Mouse (Mus musculus) heart, embryonic 13.5 days (tissue): ENCODE data around the gene Casr. TPM values are rescaled to one million over a fixed set of nuclear protein-coding genes. Genes with fewer than 3 reads are reported as not detected.

Experiments
- ATAC-seq: fragments of 200-750 bp; cut with Nextera tagmentation; 2 replicates; pipeline ENCODE4 v1.8.0; 2017; ENCODE audit warnings: moderate TSS enrichment; ENCODE audit not compliant: insufficient number of reproducible peaks, low FRiP score, low TSS enrichment; ENCODE audit errors: extremely low read depth
- H3K27ac ChIP-seq: fragments of 300-500 bp; sonication (generic); replicated peaks from 2 replicates; pipeline ENCODE4 v1.5.1; 2015; ENCODE audit warnings: moderate library complexity, mild to moderate bottlenecking, inconsistent platforms
- H3K27me3 ChIP-seq: fragments of 300-500 bp; sonication (generic); replicated peaks from 2 replicates; pipeline ENCODE4 v1.6.1; 2015; ENCODE audit warnings: mild to moderate bottlenecking, inconsistent platforms
- H3K36me3 ChIP-seq: fragments of 300-500 bp; sonication (generic); 2 replicates; pipeline ENCODE4 v1.6.1; 2015; ENCODE audit warnings: mild to moderate bottlenecking, inconsistent platforms
- H3K4me1 ChIP-seq: fragments of 300-500 bp; sonication (generic); 2 replicates; pipeline ENCODE4 v1.6.1; 2015; ENCODE audit warnings: inconsistent platforms
- H3K4me2 ChIP-seq: fragments of 300-500 bp; sonication (generic); 2 replicates; pipeline ENCODE4 v1.6.1; 2015; ENCODE audit warnings: inconsistent platforms, mild to moderate bottlenecking, moderate library complexity
- H3K4me3 ChIP-seq: fragments of 300-500 bp; sonication (generic); 2 replicates; pipeline ENCODE4 v1.5.1; 2015; ENCODE audit warnings: moderate library complexity, mild to moderate bottlenecking, inconsistent platforms
- H3K9ac ChIP-seq: fragments of 300-500 bp; sonication (generic); 2 replicates; pipeline ENCODE4 v1.6.1; 2015; ENCODE audit warnings: inconsistent platforms, mild to moderate bottlenecking, moderate library complexity
- H3K9me3 ChIP-seq: fragments of 300-500 bp; sonication (generic); 2 replicates; pipeline ENCODE4 v1.6.1; 2016; ENCODE audit warnings: inconsistent platforms
- WGBS: fragments of 180-500 bp; shearing (Covaris S2); methylation state at CpG from one replicate; pipeline ENCODE4 v1.1.7; 2015; ENCODE audit warnings: mixed read lengths; 5-methylcytosine and 5-hydroxymethylcytosine counted together
- polyA plus RNA-seq: library from polyadenylated mRNA; unstranded; fragments of >200 nt; fragmentation: Nextera tagmentation; extraction: Ambion mirVana; gene quantifications from 2 replicates; pipeline ENCODE4 v1.2.1, GENCODE M21; 2015

The Casr gene
- polyA plus RNA-seq, 1 experiment from 2014 or later = 0.07 TPM

DNA sequence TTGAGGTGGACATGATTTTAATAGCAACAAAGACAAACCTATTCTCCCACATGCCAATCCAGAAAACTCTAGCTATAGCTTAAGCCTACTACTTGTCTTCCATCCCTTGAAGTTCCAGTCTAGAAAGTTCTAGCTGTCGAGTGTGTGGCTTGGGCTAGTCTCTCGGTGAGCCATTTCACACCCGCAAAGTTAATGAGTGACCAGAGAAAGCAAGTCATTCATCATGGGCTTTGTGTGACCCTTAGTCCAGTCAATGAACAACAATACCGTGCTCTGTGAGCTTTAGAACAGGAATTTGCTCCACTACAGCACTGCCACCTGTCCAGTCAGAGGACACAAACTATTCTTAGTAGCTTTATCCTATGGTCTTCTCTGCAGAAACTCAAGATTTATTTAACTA is 16.6 kb downstream of the Casr start:
- Histone ChIP-seq H3K4me1 (no peaks in the 10 kb centered on the region), H3K27me3 (no peaks in the 10 kb centered on the region), H3K9ac (no peak overlapping the region), H3K4me3 (no peak overlapping the region), H3K9me3 (no peaks in the 10 kb centered on the region), H3K4me2 (no peak overlapping the region), H3K27ac (no peak overlapping the region), H3K36me3 (no peaks in the 10 kb centered on the region)
- 71% methylated on average over 4 of the region's 4 CpGs for WGBS
- ATAC-seq = no peak

DNA sequence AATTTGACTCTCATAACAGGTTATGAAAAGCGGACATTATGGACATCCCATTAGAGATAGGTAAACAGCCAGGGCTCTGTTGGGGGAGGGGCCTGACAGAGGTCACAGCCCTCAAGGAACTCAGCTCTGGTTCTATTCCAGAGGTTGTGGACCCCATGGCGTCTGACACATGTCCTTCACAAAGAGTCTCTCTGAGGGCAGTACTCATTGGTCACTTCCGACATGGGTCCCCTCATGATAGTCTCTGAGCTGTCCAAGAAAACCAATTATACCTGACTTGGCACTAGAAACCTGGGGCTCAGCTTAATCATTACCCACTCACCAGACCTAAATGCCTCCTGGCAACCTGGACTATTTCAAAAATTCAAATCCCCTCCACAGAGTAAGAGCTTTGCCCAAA is 18.9 kb downstream of the Casr start:
- Histone ChIP-seq H3K4me3 (no peak overlapping the region), H3K27ac (no peak overlapping the region), H3K36me3 (no peaks in the 10 kb centered on the region), H3K9ac (no peak overlapping the region), H3K4me2 (no peak overlapping the region), H3K9me3 (no peaks in the 10 kb centered on the region), H3K27me3 (no peaks in the 10 kb centered on the region), H3K4me1 (no peaks in the 10 kb centered on the region)
- no peak for ATAC-seq
- WGBS = 79% methylated on average over 3 of the region's 3 CpGs

DNA sequence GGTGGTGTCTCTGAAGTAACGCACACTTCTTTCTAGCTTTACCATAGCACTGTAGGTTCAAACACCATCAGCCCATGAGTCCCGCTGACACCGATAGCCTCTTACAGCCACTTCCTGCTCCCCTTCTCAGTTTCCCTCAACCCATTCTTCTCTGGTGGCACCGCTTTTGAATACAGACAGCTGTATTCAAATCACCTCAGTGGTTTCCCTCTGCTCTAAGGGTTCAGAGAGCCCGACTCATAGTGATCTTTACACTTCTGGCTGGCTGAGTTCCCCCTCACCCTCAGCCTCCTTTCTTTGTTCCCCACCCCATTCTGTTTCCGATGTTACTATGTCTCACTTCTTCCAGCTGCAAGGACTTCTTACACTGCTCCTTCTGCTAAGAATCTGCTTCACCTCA is 21.1 kb downstream of the Casr start:
- Histone ChIP-seq H3K9ac (no peak overlapping the region), H3K27me3 (no peaks in the 10 kb centered on the region), H3K36me3 (no peaks in the 10 kb centered on the region), H3K4me1 (no peaks in the 10 kb centered on the region), H3K4me3 (no peak overlapping the region), H3K27ac (no peak overlapping the region), H3K4me2 (no peak overlapping the region), H3K9me3 (no peaks in the 10 kb centered on the region)
- no peak for ATAC-seq
- 59% methylated on average over 6 of the region's 6 CpGs for WGBS

DNA sequence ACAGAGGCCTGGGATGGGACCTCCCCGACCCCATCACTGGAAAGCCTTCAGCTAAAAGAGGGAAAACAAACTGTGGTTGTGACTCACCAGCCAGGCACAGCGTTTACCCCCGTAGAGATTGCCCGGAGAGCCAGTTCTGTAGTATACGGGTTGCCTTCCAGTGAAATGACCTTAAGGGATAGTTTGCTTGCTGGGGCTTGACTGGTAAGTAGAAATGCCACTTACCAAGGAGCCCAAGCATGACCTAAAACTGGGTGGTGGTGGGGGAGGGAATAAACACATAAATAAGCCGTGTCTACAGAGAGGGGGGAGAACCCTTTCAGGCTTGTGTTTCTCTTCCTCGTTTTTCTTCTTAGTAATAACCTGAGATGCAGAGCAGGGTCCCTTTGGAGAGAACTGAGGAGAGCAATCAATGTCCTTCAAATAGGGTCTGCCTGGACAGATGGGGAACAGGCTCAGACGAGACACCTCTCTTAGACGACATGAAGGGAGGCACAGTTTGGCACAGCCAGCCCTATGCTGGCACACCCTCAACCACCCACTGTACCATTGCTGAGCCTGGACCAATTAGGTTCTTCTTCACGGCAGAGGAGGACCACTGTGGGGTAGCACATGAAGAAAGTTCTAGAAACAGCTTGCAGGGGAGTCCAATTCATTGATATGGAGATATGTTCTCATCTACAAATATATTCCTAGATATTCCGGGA is 28.8 kb downstream of the Casr start:
- no peak overlapping the region for H3K9ac ChIP-seq
- H3K27me3 ChIP-seq = no peaks in the 10 kb centered on the region
- 54% methylated on average over 11 of the region's 11 CpGs for WGBS
- no peak for ATAC-seq
- H3K4me3 ChIP-seq = no peak overlapping the region
- H3K36me3 ChIP-seq = no peaks in the 10 kb centered on the region
- no peak overlapping the region for H3K27ac ChIP-seq
- no peaks in the 10 kb centered on the region for H3K9me3 ChIP-seq
- H3K4me2 ChIP-seq = no peak overlapping the region
- H3K4me1 ChIP-seq = peaks cover 19% of the 10 kb centered on the region

DNA sequence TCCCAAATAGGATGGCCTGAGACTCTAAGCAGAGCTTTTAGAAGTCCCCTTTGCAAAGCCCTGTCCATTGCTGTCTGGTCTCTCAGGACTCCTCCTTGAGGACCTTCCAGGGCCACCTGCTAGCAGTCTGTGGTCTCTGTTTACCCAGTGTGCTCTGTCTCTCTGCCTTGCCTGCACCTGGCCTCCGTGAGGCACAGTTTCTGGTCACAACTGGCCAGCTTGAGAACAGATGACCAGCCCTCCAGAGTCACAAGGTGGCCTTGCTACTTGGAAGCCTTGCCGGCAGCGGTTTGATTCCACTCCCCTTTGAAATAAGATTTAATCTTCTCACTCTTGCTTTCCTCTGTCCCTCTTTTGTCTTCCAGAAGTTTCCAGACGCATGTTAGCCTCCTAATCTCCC is 29.9 kb downstream of the Casr start:
- no peaks in the 10 kb centered on the region for H3K36me3 ChIP-seq
- H3K27me3 ChIP-seq = no peaks in the 10 kb centered on the region
- no peak for ATAC-seq
- no peaks in the 10 kb centered on the region for H3K9me3 ChIP-seq
- peaks cover 19% of the 10 kb centered on the region for H3K4me1 ChIP-seq
- no peak overlapping the region for H3K4me2 ChIP-seq
- 51% methylated on average over 4 of the region's 4 CpGs for WGBS
- H3K4me3 ChIP-seq = no peak overlapping the region
- H3K27ac ChIP-seq = no peak overlapping the region
- H3K9ac ChIP-seq = no peak overlapping the region

DNA sequence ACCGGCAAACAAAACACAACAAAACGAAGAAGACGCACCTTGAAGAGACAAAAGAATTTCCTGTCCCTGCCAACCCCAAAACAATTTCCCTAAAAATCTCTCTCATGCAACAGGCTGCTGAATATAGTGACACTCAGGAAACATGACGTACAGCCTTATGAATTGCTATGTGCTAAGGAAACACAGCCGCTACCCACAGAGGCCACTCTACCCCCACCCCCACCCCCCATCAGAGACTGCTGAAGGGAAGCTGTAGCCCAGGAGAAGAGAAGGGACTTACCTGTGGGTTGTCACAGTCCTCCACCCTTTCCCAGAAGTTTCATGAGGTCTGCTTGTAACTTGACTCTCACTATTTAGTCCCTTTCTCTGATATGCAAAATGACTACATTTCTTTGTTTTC is 30.3 kb downstream of the Casr start:
- Histone ChIP-seq H3K9ac (no peak overlapping the region), H3K27ac (no peak overlapping the region), H3K27me3 (no peaks in the 10 kb centered on the region), H3K9me3 (no peaks in the 10 kb centered on the region), H3K36me3 (no peaks in the 10 kb centered on the region), H3K4me3 (no peak overlapping the region), H3K4me2 (no peak overlapping the region), H3K4me1 (peaks cover 19% of the 10 kb centered on the region)
- WGBS = 59% methylated on average over 5 of the region's 5 CpGs
- ATAC-seq = no peak

DNA sequence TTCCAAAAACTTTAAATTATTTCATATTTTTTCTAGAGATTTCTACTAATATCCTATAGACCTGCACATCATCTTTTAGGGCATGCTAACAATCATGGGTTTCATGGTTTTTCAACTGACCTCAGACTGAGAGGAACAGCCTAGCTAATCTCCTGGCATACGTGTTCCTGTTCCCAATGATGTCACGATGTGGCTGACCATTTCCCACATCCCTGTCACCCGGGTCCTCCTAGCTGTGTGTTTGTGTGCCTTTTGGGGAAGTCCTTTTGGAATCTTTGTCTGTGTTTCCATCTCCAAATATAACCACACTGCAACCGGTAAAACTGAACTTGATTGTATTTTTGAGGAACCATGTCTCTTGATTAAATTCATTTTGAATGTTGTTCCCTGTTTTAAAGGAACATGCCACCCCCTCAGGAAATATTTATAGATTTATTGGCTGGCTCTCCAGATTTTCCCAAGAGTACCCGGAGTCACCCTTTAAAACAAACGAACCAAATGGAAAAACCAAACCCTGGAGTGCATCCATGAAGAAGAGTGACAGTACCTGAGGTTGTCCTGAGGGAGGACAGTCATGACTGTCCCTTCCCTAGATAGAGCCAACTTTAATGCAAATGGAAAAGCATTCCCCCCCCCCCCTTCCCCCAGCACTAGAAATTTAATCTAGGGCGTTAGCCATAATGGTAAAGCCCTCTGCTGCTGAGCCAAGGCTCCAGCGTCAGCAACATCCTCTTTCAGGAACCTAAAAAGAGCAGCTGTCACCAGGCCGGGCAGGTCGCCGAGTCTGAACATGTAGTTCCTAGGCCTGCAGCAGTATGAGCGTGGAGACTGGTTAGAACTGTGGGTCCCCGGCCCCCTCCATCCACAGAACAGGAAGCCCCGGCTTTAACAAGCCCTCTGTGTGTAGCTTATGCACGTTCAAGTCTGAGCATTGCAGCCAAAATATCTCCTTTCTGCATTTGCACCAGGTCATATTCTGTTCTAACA is 31.1 kb downstream of the Casr start:
- Histone ChIP-seq H3K36me3 (no peaks in the 10 kb centered on the region), H3K9ac (no peak overlapping the region), H3K27me3 (no peaks in the 10 kb centered on the region), H3K27ac (no peak overlapping the region), H3K9me3 (no peaks in the 10 kb centered on the region), H3K4me1 (peaks cover 19% of the 10 kb centered on the region), H3K4me2 (no peak overlapping the region), H3K4me3 (no peak overlapping the region)
- no peak for ATAC-seq
- 57% methylated on average over 15 of the region's 15 CpGs for WGBS

DNA sequence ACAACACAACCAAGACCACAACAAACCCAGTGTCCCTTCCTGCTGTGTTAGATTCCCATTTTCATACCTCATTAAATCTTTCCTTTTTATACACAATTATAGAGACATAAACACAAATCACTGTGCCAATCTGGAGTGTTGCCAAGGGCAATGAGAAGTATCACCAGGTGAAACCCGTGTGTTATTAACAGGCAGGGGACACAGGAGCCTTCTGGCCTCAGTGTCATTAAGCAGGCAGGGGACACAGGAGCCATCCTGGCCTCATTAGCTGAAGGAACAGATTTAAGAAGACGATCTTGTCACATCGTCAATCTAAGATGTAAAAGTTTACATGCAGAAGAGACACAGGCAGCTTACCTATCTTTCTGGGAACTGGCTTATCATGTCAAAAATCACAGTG is 33.1 kb downstream of the Casr start:
- no peak overlapping the region for H3K4me3 ChIP-seq
- H3K9ac ChIP-seq = no peak overlapping the region
- no peak overlapping the region for H3K27ac ChIP-seq
- ATAC-seq = no peak
- H3K9me3 ChIP-seq = no peaks in the 10 kb centered on the region
- peaks cover 19% of the 10 kb centered on the region for H3K4me1 ChIP-seq
- 83% methylated on average over 3 of the region's 3 CpGs for WGBS
- H3K27me3 ChIP-seq = no peaks in the 10 kb centered on the region
- no peak overlapping the region for H3K4me2 ChIP-seq
- H3K36me3 ChIP-seq = no peaks in the 10 kb centered on the region

DNA sequence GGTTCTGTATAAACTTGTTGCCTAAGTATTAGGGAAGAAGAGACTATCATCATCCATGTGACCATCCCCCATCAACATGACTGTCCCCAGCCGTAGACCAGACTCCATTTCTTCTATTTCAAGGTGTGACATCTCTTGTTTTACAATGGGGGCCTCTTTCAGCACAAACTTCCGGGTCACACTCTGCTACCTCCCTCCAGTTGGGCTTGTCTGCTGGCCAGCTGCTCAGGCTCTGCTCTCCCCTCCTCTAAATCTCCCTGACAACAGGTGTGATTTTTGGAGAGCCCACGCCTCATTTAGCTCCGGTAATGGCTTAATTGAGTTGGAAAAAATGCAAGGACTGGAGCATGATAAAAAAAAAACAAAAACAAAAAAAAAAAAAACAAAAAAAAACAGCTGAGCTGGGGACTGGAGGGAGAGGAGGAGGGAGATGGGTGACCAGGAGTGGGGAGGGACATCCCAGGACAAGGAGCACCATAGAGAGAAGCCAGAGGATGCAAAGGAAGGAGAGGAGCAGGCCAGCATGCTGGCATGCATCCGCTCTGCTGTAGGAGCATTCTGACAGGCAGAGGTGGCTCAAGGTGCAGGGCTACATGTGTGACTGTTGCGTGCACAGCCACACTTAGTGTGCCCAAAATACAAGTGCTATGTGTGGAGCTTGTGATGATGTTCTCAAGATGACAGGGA is 35.2 kb downstream of the Casr start:
- H3K4me3 ChIP-seq = no peak overlapping the region
- H3K27ac ChIP-seq = no peak overlapping the region
- no peaks in the 10 kb centered on the region for H3K27me3 ChIP-seq
- no peak overlapping the region for H3K4me2 ChIP-seq
- 57% methylated on average over 6 of the region's 6 CpGs for WGBS
- H3K9me3 ChIP-seq = no peaks in the 10 kb centered on the region
- ATAC-seq = no peak
- H3K4me1 ChIP-seq = 0 out of 2 replicates have a peak, but pooled peaks cover 6% of the 10 kb centered on the region
- H3K9ac ChIP-seq = no peak overlapping the region
- no peaks in the 10 kb centered on the region for H3K36me3 ChIP-seq

DNA sequence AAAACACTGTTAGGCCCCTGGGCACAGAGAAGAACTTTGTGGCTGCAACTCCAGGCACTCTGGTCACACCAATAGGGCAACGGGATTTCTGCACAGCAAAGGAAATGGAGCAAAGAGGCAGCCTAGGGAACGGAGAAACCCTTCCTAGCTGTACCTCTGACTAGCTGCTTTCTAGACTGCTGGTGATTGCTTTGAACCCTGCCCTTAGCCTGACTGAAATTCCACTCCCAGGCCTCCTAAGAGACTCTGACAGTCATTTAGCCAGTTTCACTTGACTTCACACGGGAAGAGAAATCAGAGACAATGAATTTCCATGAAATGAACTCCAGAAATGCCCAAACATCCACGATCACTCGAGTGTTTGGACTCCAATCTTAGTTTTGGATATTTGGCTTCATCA is 38.8 kb downstream of the Casr start:
- WGBS = 68% methylated on average over 5 of the region's 5 CpGs
- no peak for ATAC-seq
- Histone ChIP-seq H3K9me3 (no peaks in the 10 kb centered on the region), H3K27ac (no peak overlapping the region), H3K4me2 (no peak overlapping the region), H3K9ac (no peak overlapping the region), H3K4me3 (no peak overlapping the region), H3K36me3 (no peaks in the 10 kb centered on the region), H3K27me3 (no peaks in the 10 kb centered on the region), H3K4me1 (no peaks in the 10 kb centered on the region)

DNA sequence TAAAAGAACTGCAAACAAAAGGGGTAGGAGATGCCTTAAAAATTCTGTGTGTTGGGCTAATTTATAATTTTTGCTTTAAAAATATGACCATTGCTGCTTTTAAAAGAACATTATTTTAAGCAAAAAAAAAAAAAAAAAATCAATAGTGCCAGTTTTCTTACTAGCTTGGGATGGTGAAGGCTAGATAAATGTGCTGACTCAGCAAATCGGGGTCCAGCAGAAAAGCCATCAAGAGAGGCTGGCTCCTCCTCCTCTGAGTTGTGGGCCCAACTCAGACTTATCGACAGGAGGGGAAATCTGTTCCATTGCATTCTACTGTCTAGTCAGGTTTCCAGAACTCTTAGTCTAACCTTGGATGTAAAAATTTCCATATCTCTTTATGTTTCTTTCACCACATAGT is 45.6 kb downstream of the Casr start:
- H3K9ac ChIP-seq = no peak overlapping the region
- H3K4me3 ChIP-seq = no peak overlapping the region
- H3K4me2 ChIP-seq = no peak overlapping the region
- WGBS = 59% methylated on average over 2 of the region's 2 CpGs
- no peak overlapping the region for H3K27ac ChIP-seq
- no peaks in the 10 kb centered on the region for H3K27me3 ChIP-seq
- H3K4me1 ChIP-seq = no peaks in the 10 kb centered on the region
- no peaks in the 10 kb centered on the region for H3K9me3 ChIP-seq
- ATAC-seq = no peak
- no peaks in the 10 kb centered on the region for H3K36me3 ChIP-seq
